Mouse (Mus musculus): ENCODE measurements around the gene Rab20. TPM values are rescaled to one million over a fixed set of nuclear protein-coding genes. Genes with fewer than 3 reads are reported as not detected.
A peak's percentile ranks its signal among the peaks of the same experiment; 100 is the strongest.

The Rab20 gene
- polyA plus RNA-seq, 1 experiment from 2014 or later, result 11.2 TPM

DNA sequence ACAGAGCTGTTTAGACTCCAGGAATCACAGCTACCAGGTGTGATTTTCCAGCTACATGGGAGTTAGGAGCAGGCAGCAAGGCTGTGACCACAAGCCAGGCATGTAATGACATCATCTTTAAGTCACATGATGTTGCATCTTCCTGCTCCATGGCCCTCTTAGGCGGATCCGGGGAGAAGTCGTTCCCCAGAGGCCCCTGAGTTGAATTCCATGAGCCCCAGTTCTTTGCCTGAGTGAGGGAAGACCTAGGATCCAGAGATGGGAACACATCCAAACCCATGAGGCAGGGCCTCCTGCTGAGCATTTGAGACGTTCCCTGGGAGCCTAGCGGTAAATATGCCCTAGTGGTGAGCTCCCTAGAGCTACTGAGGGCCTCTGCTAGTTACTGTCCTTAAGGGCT lies 66.1 kb downstream of the Rab20 start:
- Histone ChIP-seq H3K36me3 (peaks cover 88% of the 10 kb centered on the region), H3K27me3 (ENCODE audit: insufficient read depth, poor library complexity, severe bottlenecking) (no peaks in the 10 kb centered on the region), H3K27ac (no peak overlapping the region), H3K9me3 (no peaks in the 10 kb centered on the region), H3K4me3 (no peak overlapping the region), H3K4me1 (peaks cover 10% of the 10 kb centered on the region)
- no peak for DNase-seq (ENCODE audit: low spot score)
- 71% methylated on average over 5 of the region's 5 CpGs for WGBS

DNA sequence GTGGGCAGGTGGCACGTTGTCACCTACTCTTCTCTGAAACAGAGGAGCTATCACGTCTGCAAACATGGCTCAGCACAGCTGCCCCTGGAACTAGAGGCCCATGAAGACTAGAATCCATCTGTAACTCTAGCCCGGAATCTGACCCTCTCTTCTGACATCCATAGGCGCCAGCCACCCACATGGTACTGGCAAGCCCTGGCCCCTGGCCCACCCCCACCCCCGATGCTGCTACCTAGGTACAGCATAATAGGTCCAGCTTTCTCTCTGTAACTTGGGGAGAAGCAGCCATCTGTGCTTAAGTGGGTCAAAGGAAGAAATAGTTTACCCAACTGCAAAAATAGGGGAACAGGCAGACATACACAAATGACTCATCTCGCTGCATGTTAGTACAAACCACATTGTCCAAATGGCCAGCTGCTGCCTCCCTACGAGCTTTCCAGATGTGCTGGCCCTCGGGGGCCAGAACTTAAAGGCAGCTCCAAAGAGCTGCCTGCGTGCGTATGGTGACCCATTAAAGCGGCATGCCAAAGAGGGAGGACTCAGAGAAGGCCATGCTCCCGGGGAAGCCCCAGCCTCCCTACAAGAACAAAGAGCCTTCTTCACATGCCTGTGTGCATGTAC lies 66.9 kb downstream of the Rab20 start:
- Histone ChIP-seq H3K27ac (no peak overlapping the region), H3K27me3 (ENCODE audit: insufficient read depth, poor library complexity, severe bottlenecking) (no peaks in the 10 kb centered on the region), H3K9me3 (no peaks in the 10 kb centered on the region), H3K4me3 (no peak overlapping the region), H3K4me1 (peaks cover 18% of the 10 kb centered on the region), H3K36me3 (peaks cover 92% of the 10 kb centered on the region)
- DNase-seq (ENCODE audit: low spot score), result no peak
- WGBS, result 81% methylated on average over 12 of the region's 12 CpGs

DNA sequence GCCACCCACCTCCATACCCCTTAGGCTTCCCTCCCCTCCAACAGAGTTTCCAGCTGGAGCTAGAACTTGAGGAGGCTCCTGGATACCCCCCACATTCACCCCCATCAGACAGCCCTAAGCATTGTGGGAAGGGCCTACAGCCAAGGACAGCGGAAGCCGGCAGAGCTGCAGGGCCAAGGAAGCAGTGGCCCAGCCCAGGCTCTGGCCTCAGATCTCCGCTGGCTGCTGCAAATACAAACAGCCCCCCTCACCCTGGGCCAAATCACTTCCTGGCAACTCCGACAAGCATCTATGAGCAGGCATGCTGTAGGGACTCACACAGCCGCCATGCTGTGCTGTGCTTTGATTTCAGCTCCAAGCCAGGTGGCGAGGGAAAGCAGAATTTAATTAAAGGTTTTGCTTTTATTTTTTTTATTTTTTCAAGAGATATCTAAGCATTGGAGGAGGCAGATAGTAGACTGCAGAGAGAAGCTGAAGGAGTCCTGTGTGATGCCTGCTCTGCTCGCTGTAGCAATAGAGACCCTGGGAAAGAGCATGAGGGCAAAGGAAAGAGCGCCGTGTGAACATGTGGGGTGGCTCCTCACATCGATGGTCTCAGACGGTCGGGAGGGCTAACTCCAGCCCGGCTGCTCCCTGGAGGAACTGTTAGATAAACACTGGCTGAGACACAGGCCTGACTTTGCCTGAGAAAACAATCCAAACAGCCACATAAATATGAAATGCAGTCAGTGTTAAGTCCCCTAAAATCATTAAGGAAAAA lies 72.6 kb downstream of the Rab20 start:
- H3K27me3 ChIP-seq (ENCODE audit: insufficient read depth, poor library complexity, severe bottlenecking), result no peaks in the 10 kb centered on the region
- no peak for DNase-seq (ENCODE audit: low spot score)
- H3K27ac ChIP-seq, result peak overlapping the region; percentile 75
- WGBS, result 25% methylated on average over 13 of the region's 13 CpGs
- peaks cover 38% of the 10 kb centered on the region for H3K4me1 ChIP-seq
- no peak overlapping the region for H3K4me3 ChIP-seq
- peaks cover 76% of the 10 kb centered on the region for H3K36me3 ChIP-seq
- H3K9me3 ChIP-seq, result no peaks in the 10 kb centered on the region

DNA sequence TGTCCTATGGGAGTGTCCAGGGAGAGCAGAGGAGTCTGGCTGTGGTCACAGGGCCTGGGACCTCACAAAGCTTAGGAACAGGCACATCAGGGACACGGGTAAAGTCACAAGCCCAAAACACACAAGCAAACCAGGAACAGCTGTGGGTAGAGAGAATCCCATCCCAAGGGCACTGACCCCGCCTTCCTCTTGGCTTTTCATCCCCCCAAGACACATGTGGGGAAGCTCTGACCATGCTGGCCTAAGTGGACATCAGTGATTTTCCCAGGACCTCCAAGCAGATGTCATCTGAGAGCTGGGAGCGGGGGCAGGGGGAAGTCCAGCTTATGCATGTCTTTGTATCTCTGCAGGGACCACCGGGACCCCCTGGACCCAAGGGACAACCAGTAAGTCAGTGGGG lies 73.9 kb downstream of the Rab20 start:
- DNase-seq (ENCODE audit: low spot score), result no peak
- H3K9me3 ChIP-seq, result no peaks in the 10 kb centered on the region
- H3K4me3 ChIP-seq, result no peak overlapping the region
- H3K27me3 ChIP-seq (ENCODE audit: insufficient read depth, poor library complexity, severe bottlenecking), result no peaks in the 10 kb centered on the region
- H3K4me1 ChIP-seq, result peaks cover 50% of the 10 kb centered on the region
- 68% methylated on average over 4 of the region's 4 CpGs for WGBS
- H3K27ac ChIP-seq, result peak overlapping the region; percentile 42
- peaks cover 70% of the 10 kb centered on the region for H3K36me3 ChIP-seq

DNA sequence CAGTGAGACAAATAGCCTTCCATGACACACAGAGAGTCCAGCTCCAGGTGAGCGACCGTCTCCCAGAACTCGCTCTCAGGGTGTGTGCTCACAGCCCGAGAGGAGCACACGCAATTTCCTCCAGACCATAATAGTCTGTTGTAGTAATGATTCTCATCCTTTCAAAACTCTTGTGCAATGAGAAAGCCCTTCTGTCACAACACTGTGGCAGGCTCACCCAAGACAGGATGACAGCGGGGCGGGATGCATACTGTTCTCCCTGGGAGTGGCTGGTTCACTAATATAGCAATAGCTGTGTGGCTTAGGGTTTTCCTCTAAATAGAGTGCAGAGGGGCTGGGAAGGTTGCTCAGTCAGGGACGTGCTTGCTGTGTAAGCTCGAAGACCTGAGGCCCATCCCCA lies 74.7 kb downstream of the Rab20 start:
- no peaks in the 10 kb centered on the region for H3K9me3 ChIP-seq
- 95% methylated on average over 9 of the region's 9 CpGs for WGBS
- no peak overlapping the region for H3K27ac ChIP-seq
- no peaks in the 10 kb centered on the region for H3K27me3 ChIP-seq (ENCODE audit: insufficient read depth, poor library complexity, severe bottlenecking)
- no peak overlapping the region for H3K4me3 ChIP-seq
- peaks cover 65% of the 10 kb centered on the region for H3K36me3 ChIP-seq
- peaks cover 58% of the 10 kb centered on the region for H3K4me1 ChIP-seq
- DNase-seq (ENCODE audit: low spot score), result no peak

Other genes starting within 250 kb of the Rab20 start
- 54.9 and 97.0 TPM in 2 replicates for gene Col4a2, start 165.9 kb downstream of the Rab20 start, polyA plus RNA-seq (2016; fragmentation: Nextera tagmentation; extraction: Ambion mirVana)
- 143 and 257 TPM in 2 replicates for gene Col4a1, start 165.9 kb downstream of the Rab20 start, polyA plus RNA-seq (2016; fragmentation: Nextera tagmentation; extraction: Ambion mirVana)
- gene Naxd, start 18.8 kb upstream of the Rab20 start, polyA plus RNA-seq (2016; fragmentation: Nextera tagmentation; extraction: Ambion mirVana), result 86.1 and 92.1 TPM in 2 replicates
- 24.5 and 27.9 TPM in 2 replicates for gene Cars2, start 72.1 kb upstream of the Rab20 start, polyA plus RNA-seq (2016; fragmentation: Nextera tagmentation; extraction: Ambion mirVana)
- 21.8 and 27.7 TPM in 2 replicates for gene Ing1, start 76.9 kb upstream of the Rab20 start, polyA plus RNA-seq (2016; fragmentation: Nextera tagmentation; extraction: Ambion mirVana)
- 69.4 and 91.2 TPM in 2 replicates for gene Ankrd10, start 157.0 kb upstream of the Rab20 start, polyA plus RNA-seq (2016; fragmentation: Nextera tagmentation; extraction: Ambion mirVana)
- not detected in 2 replicates for gene 1700016D06Rik, start 222.4 kb upstream of the Rab20 start, polyA plus RNA-seq (2016; fragmentation: Nextera tagmentation; extraction: Ambion mirVana)
- gene Arhgef7, start 249.0 kb upstream of the Rab20 start, polyA plus RNA-seq (2016; fragmentation: Nextera tagmentation; extraction: Ambion mirVana), result 47.5 and 61.3 TPM in 2 replicates

Data from heart, embryonic 10.5 days (tissue).